Mouse (Mus musculus) forebrain, embryonic 16.5 days (tissue): ENCODE measurements around the gene Cox8a. TPM values are rescaled to one million over a fixed set of nuclear protein-coding genes. Genes with fewer than 3 reads are reported as not detected.

ENCODE experiments used
- ATAC-seq: fragments of 200-750 bp; cut with Nextera tagmentation; 2 replicates; pipeline ENCODE4 v1.8.0; 2017; ENCODE audit warnings: mild to moderate bottlenecking, moderate library complexity
- H3K27ac ChIP-seq: fragments of 300-500 bp; sonication (generic); 2 replicates; pipeline ENCODE4 v1.5.1; 2014; ENCODE audit warnings: low read length, control low read depth
- H3K27me3 ChIP-seq: fragments of 300-500 bp; sonication (generic); replicated peaks from 2 replicates; pipeline ENCODE4 v1.6.1; 2014; ENCODE audit warnings: low read length; ENCODE audit not compliant: control insufficient read depth, insufficient read depth
- H3K36me3 ChIP-seq: fragments of 300-500 bp; sonication (generic); 2 replicates; pipeline ENCODE4 v1.6.1; 2014; ENCODE audit not compliant: control insufficient read depth, insufficient read depth
- H3K4me1 ChIP-seq: fragments of 300-500 bp; sonication (generic); replicated peaks from 2 replicates; pipeline ENCODE4 v1.6.1; 2014; ENCODE audit warnings: low read length; ENCODE audit not compliant: control insufficient read depth, insufficient read depth
- H3K4me2 ChIP-seq: fragments of 300-500 bp; sonication (generic); 2 replicates; pipeline ENCODE4 v1.6.1; 2014; ENCODE audit warnings: mild to moderate bottlenecking, low read length, control low read depth
- H3K4me3 ChIP-seq: fragments of 300-500 bp; sonication (generic); replicated peaks from 2 replicates; pipeline ENCODE4 v1.5.1; 2014; ENCODE audit warnings: mild to moderate bottlenecking, low read length, control low read depth
- H3K9ac ChIP-seq: fragments of 300-500 bp; sonication (generic); replicated peaks from 2 replicates; pipeline ENCODE4 v1.6.1; 2014; ENCODE audit warnings: low read depth, low read length, control low read depth
- H3K9me3 ChIP-seq: fragments of 300-500 bp; sonication (generic); 2 replicates; pipeline ENCODE4 v1.6.1; 2016; ENCODE audit warnings: low read length; ENCODE audit not compliant: control insufficient read depth
- WGBS: fragments of 180-500 bp; shearing (Covaris S2); extraction: QIAGEN DNeasy Blood & Tissue Kit; methylation state at CpG from one replicate; pipeline ENCODE4 v1.1.7; 2014; 5-methylcytosine and 5-hydroxymethylcytosine counted together
- polyA plus RNA-seq: library from polyadenylated mRNA; unstranded; fragments of >200 nt; fragmentation: Nextera tagmentation; extraction: Ambion mirVana; gene quantifications from 2 replicates; pipeline ENCODE4 v1.2.1, GENCODE M21; 2015

The Cox8a gene
- polyA plus RNA-seq, 1 experiment from 2014 or later: 602 TPM

DNA sequence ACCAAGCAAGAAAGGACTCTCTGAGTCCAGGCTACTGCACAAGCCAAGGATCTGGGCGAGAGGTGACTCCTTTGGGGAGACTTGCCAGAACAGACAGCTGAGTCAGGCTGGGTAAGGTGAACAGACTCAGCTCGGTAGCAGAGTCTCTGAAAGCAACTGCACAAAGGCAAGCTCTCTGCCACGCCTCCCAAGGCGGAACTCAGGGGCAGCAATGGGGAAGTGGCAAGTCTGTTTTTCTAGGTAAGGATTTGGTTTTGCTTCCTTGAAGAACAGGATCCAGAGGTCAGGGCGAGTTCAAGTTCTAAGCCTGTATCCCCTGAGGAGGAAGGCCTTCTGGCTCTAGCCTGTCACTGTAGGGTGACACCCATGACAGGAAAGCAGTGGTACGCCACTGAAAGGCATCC is 9.1 kb upstream of the Cox8a start:
- no peak overlapping the region for H3K4me3 ChIP-seq
- H3K36me3 ChIP-seq: peaks cover 26% of the 10 kb centered on the region
- H3K27me3 ChIP-seq: no peaks in the 10 kb centered on the region
- 82% methylated on average over 6 of the region's 6 CpGs for WGBS
- no peak overlapping the region for H3K27ac ChIP-seq
- no peak overlapping the region for H3K4me2 ChIP-seq
- H3K9ac ChIP-seq: no peak overlapping the region
- H3K4me1 ChIP-seq: no peaks in the 10 kb centered on the region
- no peak for ATAC-seq
- H3K9me3 ChIP-seq: no peaks in the 10 kb centered on the region

DNA sequence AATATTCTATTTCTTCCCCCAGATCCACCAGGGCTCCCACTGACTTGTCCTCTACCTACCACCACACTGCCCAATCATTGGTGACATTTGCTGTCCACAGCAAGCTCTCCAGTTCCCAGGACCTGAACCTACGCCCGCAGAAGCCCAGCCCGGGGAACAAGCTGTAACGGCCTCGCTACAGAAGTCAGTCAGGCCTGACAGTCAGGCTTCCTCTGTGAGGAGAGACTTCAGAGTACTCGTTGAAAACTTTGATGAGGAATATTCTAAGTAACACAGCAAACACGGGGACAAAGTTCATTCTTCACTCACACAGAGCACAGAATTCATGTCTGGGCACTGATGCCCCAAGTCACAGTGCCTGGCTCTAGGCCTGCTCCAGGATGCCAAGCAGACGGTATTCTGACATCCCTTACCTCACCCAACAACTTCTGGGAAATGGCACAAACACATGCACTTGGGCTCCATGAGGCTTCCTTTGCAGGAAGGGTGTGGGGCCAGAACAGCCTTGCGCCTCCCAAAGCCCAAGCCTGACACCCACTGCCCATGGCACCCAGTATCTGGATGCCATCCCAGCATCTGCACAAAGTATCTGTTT is 7.8 kb upstream of the Cox8a start:
- H3K27ac ChIP-seq: no peak overlapping the region
- H3K4me3 ChIP-seq: no peak overlapping the region
- H3K36me3 ChIP-seq: peaks cover 23% of the 10 kb centered on the region
- no peaks in the 10 kb centered on the region for H3K27me3 ChIP-seq
- 86% methylated on average over 9 of the region's 9 CpGs for WGBS
- no peak for ATAC-seq
- no peak overlapping the region for H3K4me2 ChIP-seq
- no peak overlapping the region for H3K9ac ChIP-seq
- no peaks in the 10 kb centered on the region for H3K9me3 ChIP-seq
- no peaks in the 10 kb centered on the region for H3K4me1 ChIP-seq

DNA sequence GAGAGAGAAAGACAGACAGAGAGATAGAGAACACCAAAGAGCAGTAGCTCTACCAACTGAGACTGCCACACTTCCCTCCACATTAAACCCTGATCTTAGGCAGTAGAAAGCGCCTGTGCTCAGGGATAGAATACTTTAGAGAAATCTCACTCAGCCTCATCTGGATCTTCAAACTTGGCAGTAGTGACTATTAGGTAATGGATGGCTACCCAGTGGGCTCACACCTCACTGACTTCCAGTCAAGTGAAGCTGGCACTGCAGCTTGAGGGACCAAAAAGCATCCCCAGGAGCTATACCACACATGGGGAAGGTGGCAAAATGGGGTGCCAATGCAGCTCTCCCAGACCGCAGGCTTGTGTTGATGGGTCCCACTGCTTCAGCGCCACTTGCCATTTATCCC is 6.8 kb upstream of the Cox8a start:
- no peak overlapping the region for H3K4me2 ChIP-seq
- H3K9me3 ChIP-seq: no peaks in the 10 kb centered on the region
- H3K27ac ChIP-seq: no peak overlapping the region
- no peak for ATAC-seq
- peaks cover 19% of the 10 kb centered on the region for H3K36me3 ChIP-seq
- no peak overlapping the region for H3K4me3 ChIP-seq
- no peaks in the 10 kb centered on the region for H3K4me1 ChIP-seq
- 86% methylated on average over 3 of the region's 3 CpGs for whole genome bisulfite sequencing
- no peaks in the 10 kb centered on the region for H3K27me3 ChIP-seq
- H3K9ac ChIP-seq: no peak overlapping the region

DNA sequence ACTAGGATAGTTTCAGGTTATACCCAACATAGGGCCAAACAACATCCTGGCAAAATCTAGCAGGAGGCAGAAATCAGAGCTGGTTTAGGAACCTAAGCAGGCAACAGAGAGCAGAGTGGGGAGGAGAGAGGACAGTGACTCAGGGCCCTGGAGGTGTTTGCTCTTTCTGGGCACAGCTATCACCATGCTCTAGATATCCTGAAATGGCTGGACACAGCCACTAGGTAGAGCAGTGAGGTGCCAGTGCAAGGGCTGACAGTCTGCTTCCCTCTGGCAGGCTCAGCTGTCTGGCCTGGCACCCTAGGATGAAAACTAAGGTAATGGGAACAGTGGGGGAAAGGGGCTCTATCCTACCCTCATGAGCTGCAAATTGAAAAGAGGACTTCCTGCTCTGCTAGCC is 6.1 kb upstream of the Cox8a start:
- Histone ChIP-seq H3K9me3 (no peaks in the 10 kb centered on the region), H3K4me1 (no peaks in the 10 kb centered on the region), H3K4me2 (no peak overlapping the region), H3K27ac (no peak overlapping the region), H3K9ac (no peak overlapping the region), H3K36me3 (peaks cover 15% of the 10 kb centered on the region), H3K27me3 (no peaks in the 10 kb centered on the region), H3K4me3 (no peak overlapping the region)
- ATAC-seq: no peak

DNA sequence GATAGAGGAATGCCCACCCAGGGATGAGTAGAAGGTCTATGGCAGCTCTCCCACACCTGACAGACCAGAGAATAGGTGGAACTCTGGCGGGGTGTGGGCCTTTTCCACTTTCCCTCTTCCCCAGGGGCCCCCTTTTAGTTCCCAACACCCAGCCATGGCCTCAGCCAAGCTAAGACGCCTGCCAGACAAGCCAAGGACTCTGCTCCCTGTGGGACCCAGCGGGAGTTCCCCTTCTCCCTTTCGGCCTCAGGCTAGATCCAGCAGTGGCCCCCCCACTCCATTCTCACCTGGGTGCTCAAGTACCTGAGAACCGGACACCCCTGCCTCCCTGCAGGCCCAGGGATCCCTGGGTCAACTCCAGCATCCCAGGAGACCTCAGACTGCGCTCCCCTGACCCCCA is 4.8 kb upstream of the Cox8a start:
- no peak overlapping the region for H3K4me3 ChIP-seq
- 84% methylated on average over 6 of the region's 6 CpGs for WGBS
- no peak for ATAC-seq
- H3K36me3 ChIP-seq: peaks cover 9% of the 10 kb centered on the region
- no peak overlapping the region for H3K9ac ChIP-seq
- no peak overlapping the region for H3K27ac ChIP-seq
- no peaks in the 10 kb centered on the region for H3K9me3 ChIP-seq
- no peaks in the 10 kb centered on the region for H3K27me3 ChIP-seq
- H3K4me1 ChIP-seq: peaks cover 4% of the 10 kb centered on the region
- no peak overlapping the region for H3K4me2 ChIP-seq

DNA sequence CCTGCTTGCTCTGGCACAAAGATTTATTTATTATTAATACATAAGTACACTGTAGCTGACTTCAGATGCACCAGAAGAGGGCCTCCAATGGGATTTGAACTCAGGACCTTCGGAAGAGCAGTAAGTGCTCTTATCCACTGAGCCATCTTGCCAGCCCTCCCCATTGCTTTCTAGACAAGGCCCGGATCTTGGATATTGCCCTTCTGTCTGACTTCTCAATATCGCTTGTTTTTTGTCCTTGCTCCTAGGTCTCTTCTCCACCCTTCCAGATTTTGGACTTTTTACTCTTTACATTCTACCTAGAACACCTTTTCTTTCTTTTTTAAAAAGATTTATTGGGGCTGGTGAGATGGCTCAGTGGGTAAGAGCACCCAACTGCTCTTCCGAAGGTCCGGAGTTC is 1.3 kb upstream of the Cox8a start:
- H3K36me3 ChIP-seq: peaks cover 7% of the 10 kb centered on the region; the same call in 1 of the 2 replicates
- no peaks in the 10 kb centered on the region for H3K27me3 ChIP-seq
- peaks cover 28% of the 10 kb centered on the region for H3K4me1 ChIP-seq
- H3K4me3 ChIP-seq: no peak overlapping the region
- 96% methylated on average over 5 of the region's 5 CpGs for WGBS
- H3K4me2 ChIP-seq: no peak overlapping the region
- H3K27ac ChIP-seq: no peak overlapping the region
- no peaks in the 10 kb centered on the region for H3K9me3 ChIP-seq
- ATAC-seq: no peak
- no peak overlapping the region for H3K9ac ChIP-seq

DNA sequence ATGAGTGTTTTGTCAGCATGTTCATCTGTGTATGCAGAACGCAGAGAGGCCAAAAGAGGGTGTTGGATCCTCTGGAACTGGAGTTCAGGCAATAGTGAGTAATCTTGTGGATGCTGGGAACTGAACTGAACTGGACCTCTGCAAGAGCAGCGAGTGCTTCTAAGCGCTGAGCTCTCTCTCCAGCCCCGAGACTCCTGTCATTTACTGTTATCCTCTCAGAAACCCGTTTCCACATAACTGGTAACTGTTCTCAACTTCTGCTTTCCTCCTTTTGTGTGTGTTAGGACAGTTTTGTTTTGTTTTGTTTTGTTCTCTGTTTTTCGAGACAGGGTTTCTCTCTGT is 481 bp upstream of the Cox8a start:
- Histone ChIP-seq H3K4me2 (peak overlapping the region; percentile 72), H3K27me3 (no peaks in the 10 kb centered on the region), H3K27ac (no peak overlapping the region), H3K4me3 (peak overlapping the region; percentile 68), H3K36me3 (peaks cover 7% of the 10 kb centered on the region; the same call in 1 of the 2 replicates), H3K4me1 (peaks cover 28% of the 10 kb centered on the region), H3K9ac (no peak overlapping the region), H3K9me3 (no peaks in the 10 kb centered on the region)
- WGBS: 8% methylated on average over 6 of the region's 6 CpGs
- no peak for ATAC-seq

DNA sequence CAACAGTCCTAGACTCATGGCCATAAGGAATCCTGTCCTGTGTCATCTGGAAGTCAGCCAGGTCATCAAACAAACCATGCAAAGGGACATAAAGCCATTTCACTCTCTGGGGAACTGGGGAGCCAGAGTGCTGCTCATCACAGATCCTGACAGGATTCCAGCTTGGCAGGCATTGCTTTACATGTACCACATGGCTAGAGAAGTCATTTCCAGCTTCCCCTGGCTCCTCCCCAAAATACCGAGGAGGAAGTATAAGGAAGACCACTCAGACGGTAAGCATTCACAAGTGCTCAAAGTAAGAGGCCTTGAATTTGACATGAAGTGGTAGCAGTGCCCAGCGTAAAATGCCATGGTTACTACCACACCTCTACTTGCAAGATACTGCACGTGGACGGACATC is 2.9 kb downstream of the Cox8a start:
- H3K9me3 ChIP-seq: no peaks in the 10 kb centered on the region
- no peak overlapping the region for H3K9ac ChIP-seq
- WGBS: 70% methylated on average over 5 of the region's 5 CpGs
- ATAC-seq: no peak
- no peak overlapping the region for H3K27ac ChIP-seq
- peaks cover 28% of the 10 kb centered on the region for H3K4me1 ChIP-seq
- H3K4me3 ChIP-seq: no peak overlapping the region
- no peak overlapping the region for H3K4me2 ChIP-seq
- H3K36me3 ChIP-seq: peaks cover 7% of the 10 kb centered on the region; the same call in 1 of the 2 replicates
- H3K27me3 ChIP-seq: no peaks in the 10 kb centered on the region

DNA sequence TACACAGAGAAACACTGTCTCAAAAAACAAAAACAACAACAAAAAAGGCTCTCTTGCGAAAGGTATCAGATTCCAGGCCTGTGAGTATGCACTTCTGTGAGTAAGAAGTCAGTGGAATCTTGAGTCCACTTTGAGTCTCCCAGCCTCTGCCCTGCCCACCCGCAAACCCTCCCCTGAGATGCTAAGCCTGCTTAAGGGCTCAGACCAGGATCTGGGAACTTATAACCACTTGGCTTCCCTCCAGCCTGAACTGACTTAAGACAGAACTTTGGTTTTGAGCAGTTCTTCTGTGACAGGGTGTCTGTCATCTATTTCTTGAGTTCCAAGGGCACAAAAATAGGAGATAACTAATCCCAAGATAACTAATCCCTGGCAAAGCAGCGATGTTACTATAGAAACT is 4.4 kb downstream of the Cox8a start:
- H3K4me2 ChIP-seq: no peak overlapping the region
- no peak overlapping the region for H3K9ac ChIP-seq
- no peak for ATAC-seq
- no peaks in the 10 kb centered on the region for H3K27me3 ChIP-seq
- H3K4me3 ChIP-seq: no peak overlapping the region
- WGBS: 93% methylated on average over 3 of the region's 3 CpGs
- H3K9me3 ChIP-seq: no peaks in the 10 kb centered on the region
- H3K4me1 ChIP-seq: peaks cover 26% of the 10 kb centered on the region
- no peak overlapping the region for H3K27ac ChIP-seq
- peaks cover 7% of the 10 kb centered on the region; the same call in 1 of the 2 replicates for H3K36me3 ChIP-seq

DNA sequence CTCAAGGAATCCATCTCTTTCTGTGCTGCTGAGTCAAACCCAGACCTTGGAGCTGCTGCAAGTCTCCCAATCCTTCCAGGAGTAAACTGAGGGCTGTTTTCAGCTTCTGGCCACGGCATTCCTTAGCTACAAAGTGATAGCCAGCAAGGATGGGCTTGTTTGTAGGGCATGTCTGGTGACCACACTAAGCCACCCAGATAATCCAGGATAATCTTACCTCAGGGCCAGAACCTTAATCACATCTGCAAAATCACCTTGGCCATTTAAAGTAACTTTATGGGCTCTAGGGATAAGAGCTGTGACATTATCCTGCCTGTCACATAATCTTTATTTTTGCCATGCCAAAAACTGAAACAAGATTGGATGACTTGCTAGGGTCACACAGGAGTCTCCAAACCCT is 5.2 kb downstream of the Cox8a start:
- Histone ChIP-seq H3K27me3 (no peaks in the 10 kb centered on the region), H3K27ac (no peak overlapping the region), H3K4me3 (no peak overlapping the region), H3K36me3 (peaks cover 7% of the 10 kb centered on the region; the same call in 1 of the 2 replicates), H3K4me2 (no peak overlapping the region), H3K9ac (no peak overlapping the region), H3K9me3 (no peaks in the 10 kb centered on the region), H3K4me1 (peaks cover 24% of the 10 kb centered on the region)
- no peak for ATAC-seq
- 90% methylated on average over 1 of the region's 1 CpGs for WGBS
